Mouse (Mus musculus) layer of hippocampus, postnatal 36 days (tissue): Measurements from ENCODE around the gene Spata19. TPM values are rescaled to one million over a fixed set of nuclear protein-coding genes. Genes with fewer than 3 reads are reported as not detected.

ENCODE experiments used
- DNase-seq, 2 experiments: peaks; one replicate each; pipeline ENCODE4 v3.0.0; 2022
- total RNA-seq, 2 experiments: library from RNA; stranded (reverse); gene quantifications; 2 replicates each; pipeline ENCODE4 v1.2.3; 2021

The Spata19 gene
- total RNA-seq = not detected

GRCm38 (mm10) chr9:27396500-27396899 lies at the start of gene Spata19:
TSS of gene Spata19 (plus strand) at chr9:27396800.
- no peak for DNase-seq

DNA sequence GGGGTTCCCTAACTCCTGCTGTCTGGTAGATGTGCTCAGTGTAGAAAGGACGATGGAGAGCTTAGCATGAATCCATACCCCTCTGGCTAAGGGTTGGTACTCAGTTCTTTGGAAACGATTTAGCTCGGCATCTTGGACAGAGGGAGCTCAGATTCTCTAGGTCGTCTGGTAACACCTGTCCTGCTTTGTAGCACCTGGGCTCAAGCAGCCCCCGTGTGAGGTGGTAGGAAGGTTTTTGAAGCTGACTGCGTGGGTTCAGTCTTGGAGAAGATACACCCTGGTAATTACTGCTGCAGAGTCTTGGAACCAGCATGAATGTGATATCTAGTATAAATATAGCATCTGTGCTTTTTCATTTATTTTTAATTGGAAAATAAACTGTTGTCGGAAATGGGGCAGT lies 43.5 kb upstream of the Spata19 start:
- no peak for DNase-seq

DNA sequence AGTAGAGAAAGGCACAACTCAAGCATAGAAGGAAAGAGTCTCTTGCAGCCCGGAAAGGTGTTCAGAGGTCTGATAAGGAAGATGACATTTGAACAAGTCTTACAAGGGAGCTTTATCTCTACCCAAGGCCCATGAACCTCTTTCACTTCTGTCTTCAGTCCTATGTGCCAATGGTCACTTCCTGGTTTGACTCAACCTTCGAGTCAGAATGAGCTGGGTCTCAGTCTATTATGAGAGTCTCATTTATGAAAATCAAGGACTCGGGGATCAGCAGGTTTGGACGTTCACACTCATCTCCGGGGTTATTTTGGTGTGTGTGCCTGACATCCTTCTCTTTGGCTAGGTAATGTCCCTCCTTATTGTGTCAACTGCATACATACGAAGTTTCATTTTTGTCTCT lies 38.7 kb upstream of the Spata19 start:
- DNase-seq = no peak

- no peak for DNase-seq
These were observed 29.4 kb upstream of the Spata19 start for GRCm38 (mm10) chr9:27367231-27367630.

GRCm38 (mm10) chr9:27369108-27369507 lies 27.5 kb upstream of the Spata19 start:
- DNase-seq = no peak

- DNase-seq = no peak
These were observed 20.9 kb upstream of the Spata19 start for GRCm38 (mm10) chr9:27375746-27376145.

DNA sequence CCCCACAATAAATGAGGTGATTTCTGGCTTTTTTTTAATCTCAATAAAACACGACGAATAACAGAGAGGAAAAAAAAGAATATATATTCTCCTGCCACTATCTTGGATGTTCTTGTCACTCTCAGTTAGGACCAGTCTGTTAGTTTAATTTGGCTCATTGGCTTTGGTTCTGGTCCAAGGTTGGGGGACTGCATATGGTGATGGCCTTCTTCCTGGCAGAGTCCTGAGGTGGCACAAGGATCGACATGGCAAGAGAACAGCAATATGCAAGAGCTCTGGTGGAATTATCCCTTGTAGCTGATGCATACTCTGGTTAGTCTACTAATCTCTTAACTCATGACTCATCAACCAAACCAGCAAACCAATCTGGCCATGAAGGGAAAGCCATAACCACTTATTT lies 9.6 kb upstream of the Spata19 start:
- no peak for DNase-seq

GRCm38 (mm10) chr9:27401169-27401568 lies 4.6 kb downstream of the Spata19 start:
- DNase-seq = no peak

DNA sequence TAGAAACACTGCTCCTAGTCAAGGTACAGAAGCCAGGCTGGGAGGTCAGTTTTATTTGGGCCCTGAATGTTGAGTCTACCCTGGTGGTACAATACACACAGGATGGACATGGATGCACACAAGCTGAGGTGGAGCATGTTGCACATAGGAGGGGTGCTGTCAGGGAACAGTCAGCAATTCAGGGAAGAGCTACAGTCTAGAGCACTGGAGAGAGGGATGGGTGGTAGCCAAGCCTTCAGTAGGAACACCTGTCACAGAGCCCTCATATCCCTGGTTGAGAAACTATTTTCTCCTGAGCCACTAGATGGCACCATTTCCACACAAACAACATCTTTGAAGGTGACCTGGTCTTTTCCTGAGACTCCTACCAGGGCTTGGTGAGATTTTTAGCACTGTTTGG lies 13.1 kb downstream of the Spata19 start:
- DNase-seq = peak in 1 of 2 experiments; percentile 44

GRCm38 (mm10) chr9:27414058-27414460 lies 17.5 kb downstream of the Spata19 start:
- peak; percentile 75 for DNase-seq

DNA sequence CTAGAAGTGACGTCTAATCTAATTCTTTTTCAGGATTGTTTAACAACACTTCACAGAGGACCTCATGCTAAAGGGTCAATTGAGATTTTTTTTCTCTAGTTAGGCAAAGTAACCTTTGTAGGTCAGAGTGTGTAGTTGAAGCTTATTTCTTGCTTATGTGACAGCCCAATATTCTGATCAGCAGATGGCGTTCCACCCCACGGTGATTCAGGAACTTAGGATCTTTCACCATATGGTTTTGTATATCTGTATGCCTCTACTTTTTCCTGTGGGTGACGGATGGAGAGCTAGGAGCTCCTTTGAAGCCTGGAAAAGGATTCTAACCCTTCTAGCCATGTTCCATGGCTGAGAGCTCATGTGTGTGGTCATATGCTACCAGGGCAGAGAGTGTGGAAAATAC lies 27.9 kb downstream of the Spata19 start:
- DNase-seq = no peak

DNA sequence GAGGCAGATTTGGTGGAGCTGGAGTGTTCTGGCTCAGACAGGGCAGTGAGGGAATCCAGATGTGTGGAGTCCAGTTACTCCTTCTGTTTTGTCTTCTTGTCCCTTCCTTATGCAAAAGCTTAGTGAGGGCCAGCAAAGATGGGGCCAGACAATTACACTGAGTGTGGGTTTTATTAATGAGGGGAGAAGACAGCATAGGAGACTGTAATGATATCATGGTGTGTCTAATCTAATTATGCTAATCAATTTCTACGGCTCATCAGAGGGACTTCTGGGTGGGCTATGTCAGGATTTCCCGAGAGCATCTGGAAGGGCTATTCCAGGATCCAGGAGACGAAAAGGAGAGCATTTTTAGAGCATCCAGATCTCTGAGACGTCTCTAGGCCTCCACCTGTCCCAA lies 32.0 kb downstream of the Spata19 start:
- DNase-seq = no peak

DNA sequence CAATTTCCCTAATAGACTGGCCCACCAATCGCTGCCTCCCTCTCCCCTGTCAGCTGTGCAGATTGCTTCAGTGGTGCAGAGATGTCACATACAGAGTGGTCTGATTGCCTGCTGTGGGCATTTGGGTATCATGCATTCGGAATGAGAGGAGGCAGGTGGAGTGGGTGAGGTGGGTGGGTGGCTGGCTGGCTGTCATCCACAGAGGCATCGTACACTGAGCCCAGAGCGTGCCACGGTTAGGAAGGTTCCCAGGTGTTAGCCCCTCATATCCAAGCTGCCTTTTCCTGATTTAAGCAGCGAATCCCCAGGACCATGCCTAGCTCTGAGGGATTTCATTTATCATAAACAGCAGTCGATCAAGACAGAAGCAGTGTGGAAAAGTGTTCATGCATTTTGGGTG lies 36.7 kb downstream of the Spata19 start:
- no peak for DNase-seq

DNA sequence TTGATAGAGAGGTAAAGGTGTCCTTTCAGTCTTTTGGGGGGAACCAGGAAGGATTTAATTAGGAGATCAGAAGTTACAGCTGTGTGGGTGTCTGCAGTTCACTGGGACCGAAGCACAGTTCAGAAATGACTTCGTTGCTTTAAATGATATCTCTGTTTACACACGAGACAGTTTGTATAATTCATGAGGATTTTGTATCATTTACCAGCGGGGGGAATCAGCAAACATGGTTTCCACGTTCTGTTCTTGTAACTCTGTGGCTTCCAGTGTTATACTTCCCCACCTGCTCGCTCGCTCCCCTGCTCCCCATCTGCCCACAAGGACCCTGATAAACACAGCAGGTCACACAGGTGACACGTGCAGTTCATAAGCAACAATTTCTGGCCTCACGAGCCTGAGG lies 39.3 kb downstream of the Spata19 start:
- no peak for DNase-seq

GRCm38 (mm10) chr9:27437391-27438061 lies 40.9 kb downstream of the Spata19 start:
- DNase-seq = peak in 1 of 2 experiments; percentile 21

DNA sequence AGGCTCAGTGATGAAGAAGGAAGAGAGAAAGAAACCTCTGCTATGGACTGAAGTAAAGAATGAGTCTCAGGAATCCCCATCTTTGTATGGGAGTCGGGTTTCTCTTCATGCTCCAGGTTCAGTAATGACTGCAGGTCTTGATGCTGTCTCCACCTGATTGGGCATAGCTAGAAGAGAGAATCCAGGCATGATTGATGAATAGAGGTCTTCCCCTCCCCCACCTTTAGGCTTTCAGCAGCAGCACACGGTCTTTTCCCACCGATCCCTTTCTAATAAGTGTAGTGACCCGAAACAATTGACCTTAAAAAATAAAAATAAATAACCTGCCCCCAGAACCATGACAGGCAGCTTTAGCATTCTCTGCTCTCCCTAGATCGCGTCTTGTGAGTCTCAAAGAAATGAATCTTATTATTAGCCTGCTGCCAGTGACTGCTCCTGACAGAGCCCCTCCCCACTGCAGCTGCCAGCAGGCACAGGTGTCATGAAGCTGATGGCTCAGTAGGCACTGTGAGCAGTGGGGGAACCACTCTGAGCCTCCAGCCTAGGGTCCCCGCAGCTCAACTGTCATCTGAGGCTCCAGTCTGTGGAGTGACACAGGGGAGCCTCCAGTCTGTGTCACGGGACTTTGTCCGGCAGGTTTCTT lies 53.3 kb downstream of the Spata19 start:
- DNase-seq = no peak

Other genes with a start within 250 kb of the Spata19 start
- gene Jam3, start 241.4 kb upstream of the Spata19 start, total RNA-seq = 10 to 100 TPM; 42.5 to 43.2 TPM
- 10 to 100 TPM; 25.7 to 29.2 TPM for gene Igsf9b, start 97.6 kb upstream of the Spata19 start, total RNA-seq